Mouse (Mus musculus) intestine, embryonic 16.5 days (tissue): ENCODE data around the gene Fstl5. TPM values are rescaled to one million over a fixed set of nuclear protein-coding genes. Genes with fewer than 3 reads are reported as not detected.

Experiments used
- ATAC-seq: fragments of 200-750 bp; cut with Nextera tagmentation; 2 replicates; pipeline ENCODE4 v1.8.0; 2017; ENCODE audit warnings: moderate TSS enrichment, moderate library complexity
- H3K27ac ChIP-seq: fragments of 300-500 bp; sonication (generic); 2 replicates; pipeline ENCODE4 v1.5.1; 2014; ENCODE audit warnings: mild to moderate bottlenecking, low read length
- H3K27me3 ChIP-seq: fragments of 300-500 bp; sonication (generic); replicated peaks from 2 replicates; pipeline ENCODE4 v1.6.1; 2014; ENCODE audit warnings: low read length, control low read depth, mixed read lengths; ENCODE audit not compliant: control insufficient read depth, insufficient read depth
- H3K36me3 ChIP-seq: fragments of 300-500 bp; sonication (generic); 2 replicates; pipeline ENCODE4 v1.6.1; 2014; ENCODE audit warnings: low read length, control low read depth; ENCODE audit not compliant: control insufficient read depth, insufficient read depth
- H3K4me1 ChIP-seq: fragments of 300-500 bp; sonication (generic); 2 replicates; pipeline ENCODE4 v1.6.1; 2014; ENCODE audit warnings: low read length, control low read depth, mixed read lengths; ENCODE audit not compliant: control insufficient read depth, insufficient read depth
- H3K4me2 ChIP-seq: fragments of 300-500 bp; sonication (generic); 2 replicates; pipeline ENCODE4 v1.6.1; 2014; ENCODE audit warnings: low read depth, low read length, control low read depth
- H3K4me3 ChIP-seq: fragments of 300-500 bp; sonication (generic); 2 replicates; pipeline ENCODE4 v1.5.1; 2014; ENCODE audit warnings: mild to moderate bottlenecking, low read length
- H3K9ac ChIP-seq: fragments of 300-500 bp; sonication (generic); 2 replicates; pipeline ENCODE4 v1.6.1; 2014; ENCODE audit warnings: low read depth, low read length
- H3K9me3 ChIP-seq: fragments of 300-500 bp; sonication (generic); 2 replicates; pipeline ENCODE4 v1.6.1; 2016; ENCODE audit warnings: low read length, control low read depth; ENCODE audit not compliant: control insufficient read depth
- WGBS: fragments of 180-500 bp; shearing (Covaris S2); extraction: QIAGEN DNeasy Blood & Tissue Kit; methylation state at CpG from one replicate; pipeline ENCODE4 v1.1.7; 2014; 5-methylcytosine and 5-hydroxymethylcytosine counted together
- polyA plus RNA-seq: library from polyadenylated mRNA; unstranded; fragments of >200 nt; fragmentation: Nextera tagmentation; extraction: Ambion mirVana; gene quantifications from 2 replicates; pipeline ENCODE4 v1.2.1, GENCODE M21; 2015

Fstl5 gene
- polyA plus RNA-seq: 2.8 and 3.3 TPM in 2 replicates

- peak; percentile 85 for ATAC-seq
- no peaks in the 10 kb centered on the region for H3K4me1 ChIP-seq
- peak within 1 kb of the TSS; percentile 25; the same call in 1 of the 2 replicates for H3K9ac ChIP-seq
- no peaks in the 10 kb centered on the region for H3K27me3 ChIP-seq
- H3K27ac ChIP-seq: no peak within 1 kb of the TSS
- WGBS: under 1% methylated on average over 28 of the region's 28 CpGs
- peak within 1 kb of the TSS; percentile 33 for H3K4me3 ChIP-seq
- peak within 1 kb of the TSS; percentile 46 for H3K4me2 ChIP-seq
- no peaks in the 10 kb centered on the region for H3K36me3 ChIP-seq
- H3K9me3 ChIP-seq: no peaks in the 10 kb centered on the region
Measured at GRCm38 (mm10) chr3:76074060-76074707, at the start of gene Fstl5. Gene Fstl5, plus strand, starts transcription at chr3:76074270.

- Histone ChIP-seq H3K9ac (no peak overlapping the region), H3K4me1 (no peaks in the 10 kb centered on the region), H3K9me3 (no peaks in the 10 kb centered on the region), H3K4me3 (no peak overlapping the region), H3K4me2 (no peak overlapping the region), H3K27me3 (no peaks in the 10 kb centered on the region), H3K27ac (no peak overlapping the region), H3K36me3 (no peaks in the 10 kb centered on the region)
- ATAC-seq: no peak
Measured at GRCm38 (mm10) chr3:76025523-76025922, 48.5 kb upstream of the Fstl5 start.

- Histone ChIP-seq H3K4me3 (no peak overlapping the region), H3K9me3 (no peaks in the 10 kb centered on the region), H3K36me3 (no peaks in the 10 kb centered on the region), H3K27ac (no peak overlapping the region), H3K4me1 (no peaks in the 10 kb centered on the region), H3K4me2 (no peak overlapping the region), H3K9ac (no peak overlapping the region), H3K27me3 (no peaks in the 10 kb centered on the region)
- WGBS: 73% methylated on average over 3 of the region's 3 CpGs
- ATAC-seq: no peak
Measured at GRCm38 (mm10) chr3:76051124-76051523, 22.9 kb upstream of the Fstl5 start.

- Histone ChIP-seq H3K27ac (no peak overlapping the region), H3K36me3 (no peaks in the 10 kb centered on the region), H3K4me1 (no peaks in the 10 kb centered on the region), H3K27me3 (no peaks in the 10 kb centered on the region), H3K9ac (no peak overlapping the region), H3K9me3 (no peaks in the 10 kb centered on the region), H3K4me2 (no peak overlapping the region), H3K4me3 (no peak overlapping the region)
- ATAC-seq: no peak
- WGBS: 86% methylated on average over 1 of the region's 1 CpGs
Measured at GRCm38 (mm10) chr3:76061996-76062395, 12.1 kb upstream of the Fstl5 start.

- no peaks in the 10 kb centered on the region for H3K27me3 ChIP-seq
- no peak overlapping the region for H3K4me2 ChIP-seq
- whole genome bisulfite sequencing: 4% methylated on average over 3 of the region's 3 CpGs
- H3K9me3 ChIP-seq: no peaks in the 10 kb centered on the region
- H3K4me1 ChIP-seq: no peaks in the 10 kb centered on the region
- H3K4me3 ChIP-seq: no peak overlapping the region
- H3K9ac ChIP-seq: no peak overlapping the region
- ATAC-seq: no peak
- no peaks in the 10 kb centered on the region for H3K36me3 ChIP-seq
- no peak overlapping the region for H3K27ac ChIP-seq
Measured at GRCm38 (mm10) chr3:76067920-76068319, 6.2 kb upstream of the Fstl5 start.

- H3K27ac ChIP-seq: no peak overlapping the region
- H3K27me3 ChIP-seq: no peaks in the 10 kb centered on the region
- 69% methylated on average over 7 of the region's 7 CpGs for WGBS
- H3K4me1 ChIP-seq: no peaks in the 10 kb centered on the region
- no peak overlapping the region for H3K4me2 ChIP-seq
- no peak overlapping the region for H3K9ac ChIP-seq
- no peak for ATAC-seq
- H3K36me3 ChIP-seq: no peaks in the 10 kb centered on the region
- H3K9me3 ChIP-seq: no peaks in the 10 kb centered on the region
- no peak overlapping the region for H3K4me3 ChIP-seq
Measured at GRCm38 (mm10) chr3:76072826-76073225, 1.2 kb upstream of the Fstl5 start.

- no peak overlapping the region for H3K27ac ChIP-seq
- no peak for ATAC-seq
- no peaks in the 10 kb centered on the region for H3K36me3 ChIP-seq
- no peaks in the 10 kb centered on the region for H3K9me3 ChIP-seq
- no peak overlapping the region for H3K9ac ChIP-seq
- no peak overlapping the region for H3K4me2 ChIP-seq
- no peaks in the 10 kb centered on the region for H3K27me3 ChIP-seq
- H3K4me1 ChIP-seq: no peaks in the 10 kb centered on the region
- 91% methylated on average over 1 of the region's 1 CpGs for WGBS
- no peak overlapping the region for H3K4me3 ChIP-seq
Measured at GRCm38 (mm10) chr3:76140445-76140844, 66.4 kb downstream of the Fstl5 start.

- no peak for ATAC-seq
- Histone ChIP-seq H3K4me2 (no peak overlapping the region), H3K9ac (no peak overlapping the region), H3K4me1 (no peaks in the 10 kb centered on the region), H3K27me3 (no peaks in the 10 kb centered on the region), H3K36me3 (no peaks in the 10 kb centered on the region), H3K27ac (no peak overlapping the region), H3K4me3 (no peak overlapping the region), H3K9me3 (no peaks in the 10 kb centered on the region)
- WGBS: 92% methylated on average over 11 of the region's 11 CpGs
Measured at GRCm38 (mm10) chr3:76147846-76148245, 73.8 kb downstream of the Fstl5 start.

GRCm38 (mm10) chr3:76238834-76239233 lies 164.8 kb downstream of the Fstl5 start:
- Histone ChIP-seq H3K4me1 (no peaks in the 10 kb centered on the region), H3K36me3 (no peaks in the 10 kb centered on the region), H3K4me3 (no peak overlapping the region), H3K4me2 (no peak overlapping the region), H3K27ac (no peak overlapping the region), H3K27me3 (no peaks in the 10 kb centered on the region), H3K9me3 (no peaks in the 10 kb centered on the region), H3K9ac (no peak overlapping the region)
- WGBS: 72% methylated on average over 2 of the region's 2 CpGs
- no peak for ATAC-seq

GRCm38 (mm10) chr3:76251385-76251784 lies 177.3 kb downstream of the Fstl5 start:
- no peak overlapping the region for H3K9ac ChIP-seq
- H3K4me2 ChIP-seq: no peak overlapping the region
- H3K4me3 ChIP-seq: no peak overlapping the region
- H3K4me1 ChIP-seq: no peaks in the 10 kb centered on the region
- no peak for ATAC-seq
- no peak overlapping the region for H3K27ac ChIP-seq
- 90% methylated on average over 1 of the region's 1 CpGs for WGBS
- H3K36me3 ChIP-seq: no peaks in the 10 kb centered on the region
- H3K9me3 ChIP-seq: no peaks in the 10 kb centered on the region
- no peaks in the 10 kb centered on the region for H3K27me3 ChIP-seq
